Mouse (Mus musculus): ENCODE results near the gene Vmn2r59. TPM values are rescaled to one million over a fixed set of nuclear protein-coding genes. Genes with fewer than 3 reads are reported as not detected.
"Not testable (repeated sequence)": the region's sequence is repeated elsewhere in the genome, so short reads cannot be mapped to it uniquely, and the experiment has no call there.

Vmn2r59 gene
- not detected in 2 replicates for polyA plus RNA-seq (2016; fragmentation: Nextera tagmentation; extraction: Ambion mirVana)

DNA sequence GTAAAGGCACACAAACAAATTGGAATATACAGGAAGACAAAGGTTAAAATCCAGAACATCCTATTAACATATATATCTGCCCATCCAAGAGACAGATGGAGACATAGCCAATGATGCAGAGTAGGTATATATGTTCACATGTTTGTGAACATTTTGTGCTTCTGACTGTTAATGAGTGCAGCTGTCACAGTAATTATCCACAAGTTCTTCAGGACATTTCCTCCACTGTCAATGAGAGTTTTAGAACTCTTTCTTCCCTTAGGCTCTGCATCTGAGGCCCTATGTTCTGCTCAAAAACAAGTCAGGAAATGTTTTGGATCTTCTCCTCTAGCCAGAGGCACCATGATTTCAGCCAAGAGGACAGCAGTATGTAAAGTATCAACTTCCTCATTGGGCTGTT, at the start of gene Vmn2r59:
Gene Vmn2r59 (minus strand): TSS at position 101 of the 400 bp plus-strand sequence.
- Histone ChIP-seq H3K9me3 (peaks cover 9% of the 10 kb centered on the region), H3K4me2 (replicated peaks) (no peak within 1 kb of the TSS), H3K27me3 (replicated peaks) (no peaks in the 10 kb centered on the region), H3K9ac (no peak within 1 kb of the TSS), H3K36me3 (no peaks in the 10 kb centered on the region), H3K27ac (no peak within 1 kb of the TSS), H3K4me1 (no peaks in the 10 kb centered on the region), H3K4me3 (no peak within 1 kb of the TSS)
- no peak for ATAC-seq (ENCODE audit: low FRiP score, low read depth)

GRCm38 (mm10) chr7:42107470-42107869, 48.6 kb upstream of the Vmn2r59 start, which contains the start of gene Vmn2r60:
Vmn2r60 (plus strand) TSS chr7:42107770.
- no peak within 1 kb of the TSS for H3K4me3 ChIP-seq
- no peaks in the 10 kb centered on the region for H3K4me1 ChIP-seq
- peaks cover 8% of the 10 kb centered on the region for H3K9me3 ChIP-seq
- H3K36me3 ChIP-seq, result no peaks in the 10 kb centered on the region
- no peak within 1 kb of the TSS for H3K27ac ChIP-seq
- ATAC-seq (ENCODE audit: low FRiP score, low read depth), result no peak
- no peaks in the 10 kb centered on the region for H3K27me3 ChIP-seq (replicated peaks)
- H3K4me2 ChIP-seq (replicated peaks), result no peak within 1 kb of the TSS
- H3K9ac ChIP-seq, result no peak within 1 kb of the TSS
- 81% methylated on average over 2 of the region's 2 CpGs for WGBS

DNA sequence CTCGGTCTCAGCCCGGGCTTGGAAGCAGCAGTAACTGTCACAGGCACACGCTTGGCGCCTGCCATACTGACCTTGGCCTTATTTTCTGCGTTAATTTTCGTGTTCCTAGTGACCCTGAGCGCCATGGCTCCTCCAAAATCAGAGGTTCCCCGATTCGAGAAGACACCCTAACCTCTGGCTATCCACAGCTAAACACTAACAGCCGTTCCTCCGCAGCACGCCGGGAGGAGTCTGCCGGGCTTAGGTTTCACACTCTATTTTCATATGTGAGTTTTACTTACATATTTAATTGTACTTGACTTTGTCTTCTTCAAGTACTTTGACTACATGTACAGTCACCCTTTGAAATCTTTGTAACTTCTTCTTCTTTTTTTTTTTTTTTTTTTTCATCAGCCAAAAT, 48.2 kb upstream of the Vmn2r59 start:
- H3K27me3 ChIP-seq (replicated peaks); ATAC-seq (ENCODE audit: low FRiP score, low read depth); H3K27ac ChIP-seq; H3K36me3 ChIP-seq; H3K9ac ChIP-seq; H3K4me2 ChIP-seq (replicated peaks); H3K9me3 ChIP-seq; H3K4me1 ChIP-seq; H3K4me3 ChIP-seq: not testable (repeated sequence)
- WGBS, result 90% methylated on average over 14 of the region's 14 CpGs

Other genes with a start within 250 kb of the Vmn2r59 start
- gene Vmn2r58, start 186.3 kb downstream of the Vmn2r59 start, polyA plus RNA-seq (2016; fragmentation: Nextera tagmentation; extraction: Ambion mirVana), result not detected in 2 replicates
- gene Vmn2r60, start 48.7 kb upstream of the Vmn2r59 start, polyA plus RNA-seq (2016; fragmentation: Nextera tagmentation; extraction: Ambion mirVana), result not detected in 2 replicates
- not detected in 2 replicates for gene Vmn2r61, start 201.0 kb upstream of the Vmn2r59 start, polyA plus RNA-seq (2016; fragmentation: Nextera tagmentation; extraction: Ambion mirVana)